ENCODE assay signal across 8 mouse cellular contexts in the genomic region with DNA sequence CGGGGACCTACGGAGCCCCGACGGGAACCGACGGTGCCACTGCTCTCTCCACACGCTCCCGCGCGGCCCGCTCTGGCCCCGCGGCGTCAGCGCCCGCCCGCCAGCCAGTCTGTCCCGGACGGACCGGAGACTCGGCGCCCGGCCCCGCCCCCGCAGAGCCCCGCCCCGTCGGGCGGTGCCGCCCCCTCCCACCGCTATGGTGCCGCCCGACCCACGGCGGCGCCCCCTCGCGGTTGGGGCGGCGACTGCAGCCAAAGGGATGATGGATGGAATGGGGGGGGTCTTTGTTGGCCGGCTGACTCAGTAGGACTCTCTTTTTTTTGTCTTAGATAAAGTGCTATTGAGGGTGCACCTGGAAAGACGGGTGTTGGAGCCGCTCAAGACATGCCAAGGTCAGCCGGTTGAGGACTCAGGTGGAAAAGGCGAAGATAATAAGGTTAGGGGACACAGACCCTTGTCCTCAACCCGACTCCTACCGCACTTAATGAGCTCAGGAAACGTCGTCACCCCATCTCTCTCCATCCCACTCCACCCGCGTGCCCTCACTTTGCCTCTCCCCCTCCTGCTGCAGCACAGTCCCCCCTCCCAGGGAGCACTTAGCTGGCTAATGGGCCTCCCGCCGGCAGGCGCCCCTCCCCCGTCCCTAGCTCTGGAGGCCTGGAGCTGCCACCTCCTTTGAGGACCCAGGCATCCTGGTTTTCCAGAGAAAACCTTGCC. TPM values are rescaled to one million over a fixed set of nuclear protein-coding genes. Genes with fewer than 3 reads are reported as not detected.
DNase-seq lines count a peak whose midpoint lies in the region; ATAC-seq and TF ChIP-seq lines count a peak whose summit lies in the region.

No protein-coding gene starts in this region.

- H3K4me2 ChIP-seq in heart, embryonic 16.5 days (ENCODE audit: low read depth, low read length): peak overlapping the region; percentile 63

- peak overlapping the region; percentile 76 for H3K4me3 ChIP-seq in embryonic fibroblast, embryonic 13.5 days (ENCODE audit: insufficient read depth, low read length)
- peak overlapping the region; percentile 61 for H3K4me3 ChIP-seq in heart, embryonic 16.5 days (ENCODE audit: low read length)

- H3K9me3 ChIP-seq in heart, embryonic 16.5 days (replicated peaks; ENCODE audit: control insufficient read depth, low read length): no peaks in the 10 kb centered on the region

- TF ChIP-seq CTCF in embryonic fibroblast, embryonic 13.5 days (IDR thresholded peaks at IDR 0.05; ENCODE audit: borderline replicate concordance, insufficient read depth, low read length): peak; percentile 35; the same call in 1 of the 2 replicates

- TF ChIP-seq POLR2A in embryonic fibroblast, embryonic 13.5 days (IDR thresholded peaks at IDR 0.05; ENCODE audit: low read depth, low read length): peak; percentile 81

- peaks cover 10% of the 10 kb centered on the region for H3K36me3 ChIP-seq in heart, embryonic 16.5 days (ENCODE audit: control insufficient read depth, insufficient read depth)

- peaks cover 11% of the 10 kb centered on the region; the same call in 1 of the 2 replicates for H3K4me1 ChIP-seq in embryonic fibroblast, embryonic 13.5 days (ENCODE audit: control insufficient read depth, insufficient read depth, low read length)
- H3K4me1 ChIP-seq in heart, embryonic 16.5 days (ENCODE audit: control insufficient read depth, insufficient read depth, low read length): peaks cover 34% of the 10 kb centered on the region

- peak; percentile 71 for ATAC-seq in heart, embryonic 16.5 days (replicated peaks; ENCODE audit: extremely low read depth, insufficient read depth, low FRiP score)
- peak; percentile 77 for ATAC-seq in megakaryocyte, adult 5-6 weeks (ENCODE audit: poor library complexity, severe bottlenecking)

- H3K27me3 ChIP-seq in heart, embryonic 16.5 days (ENCODE audit: control insufficient read depth, insufficient read depth, low read length): no peaks in the 10 kb centered on the region

- peak overlapping the region; percentile 76 for H3K9ac ChIP-seq in heart, embryonic 16.5 days (ENCODE audit: low read length)

- DNase-seq in B cell, adult 2 months: peak; percentile 83 to 88
- peak; percentile 92 for DNase-seq in NIH3T3 (ENCODE audit: low read depth)
- DNase-seq in kidney, postnatal 14 days: peak; percentile 89
- peak; percentile 54 to 68 for DNase-seq in spleen, postnatal 14 days (ENCODE audit: low spot score in 2 of 2)
- no peak for DNase-seq in layer of hippocampus, adult 8-10 months (ENCODE audit: low spot score in 2 of 2)

- under 1% methylated on average over 55 of the region's 55 CpGs for WGBS in heart, embryonic 16.5 days

- no peak overlapping the region for H3K27ac ChIP-seq in embryonic fibroblast, embryonic 13.5 days (ENCODE audit: insufficient read depth, low read length)
- H3K27ac ChIP-seq in heart, embryonic 16.5 days (ENCODE audit: low read length): peak overlapping the region; percentile 1

RNA-seq across cellular contexts. Expression of a gene that starts 4.9 kb away (rescaled TPM):
- 161 and 202 TPM in 2 replicates for polyA plus RNA-seq in embryonic fibroblast, embryonic 13.5 days (2011; ENCODE audit: insufficient read length, low read depth, missing spikeins)
- 68.9 and 104 TPM in 2 replicates for polyA plus RNA-seq in heart, embryonic 16.5 days (2015; fragmentation: Nextera tagmentation; extraction: Ambion mirVana)
- 54.3 and 63.8 TPM in 2 replicates for total RNA-seq in megakaryocyte, adult 5-6 weeks (2015)
- 43.8 and 45.2 TPM in 2 replicates for total RNA-seq in megakaryocyte, adult 5-6 weeks (2017)
- total RNA-seq in layer of hippocampus, adult 8-10 months (2022): 10 to 100 TPM; 55.4 to 81.1 (median 63.5) TPM

RNA-seq across cellular contexts. Expression of a gene that starts 6.4 kb away (rescaled TPM):
- polyA plus RNA-seq in embryonic fibroblast, embryonic 13.5 days (2011; ENCODE audit: insufficient read length, low read depth, missing spikeins): 56.2 and 69.3 TPM in 2 replicates
- 16.8 and 21.1 TPM in 2 replicates for polyA plus RNA-seq in heart, embryonic 16.5 days (2015; fragmentation: Nextera tagmentation; extraction: Ambion mirVana)
- 10.4 and 11.8 TPM in 2 replicates for total RNA-seq in megakaryocyte, adult 5-6 weeks (2015)
- total RNA-seq in megakaryocyte, adult 5-6 weeks (2017): 13.4 and 14.1 TPM in 2 replicates
- 10 to 100 TPM; 13.4 to 19.9 (median 18.0) TPM for total RNA-seq in layer of hippocampus, adult 8-10 months (2022)

RNA-seq across cellular contexts. Expression of a gene that starts 10.5 kb away (rescaled TPM):
- 35.9 and 37.0 TPM in 2 replicates for polyA plus RNA-seq in embryonic fibroblast, embryonic 13.5 days (2011; ENCODE audit: insufficient read length, low read depth, missing spikeins)
- polyA plus RNA-seq in heart, embryonic 16.5 days (2015; fragmentation: Nextera tagmentation; extraction: Ambion mirVana): 83.7 and 95.0 TPM in 2 replicates
- total RNA-seq in megakaryocyte, adult 5-6 weeks (2015): 127 and 145 TPM in 2 replicates
- 141 and 155 TPM in 2 replicates for total RNA-seq in megakaryocyte, adult 5-6 weeks (2017)
- 100 to 1,000 TPM in 1 of 4 experiments, 10 to 100 TPM in 3; 63.5 to 104 (median 83.1) TPM for total RNA-seq in layer of hippocampus, adult 8-10 months (2022)

RNA-seq across cellular contexts. Expression of a gene that starts 17.6 kb away (rescaled TPM):
- 24.5 and 29.6 TPM in 2 replicates for polyA plus RNA-seq in embryonic fibroblast, embryonic 13.5 days (2011; ENCODE audit: insufficient read length, low read depth, missing spikeins)
- polyA plus RNA-seq in heart, embryonic 16.5 days (2015; fragmentation: Nextera tagmentation; extraction: Ambion mirVana): 123 and 171 TPM in 2 replicates
- total RNA-seq in megakaryocyte, adult 5-6 weeks (2015): 7.8 and 8.0 TPM in 2 replicates
- 2.4 and 2.8 TPM in 2 replicates for total RNA-seq in megakaryocyte, adult 5-6 weeks (2017)
- 10 to 100 TPM; 80.4 to 93.8 (median 90.1) TPM for total RNA-seq in layer of hippocampus, adult 8-10 months (2022)

RNA-seq across cellular contexts. Expression of a gene that starts 22.5 kb away (rescaled TPM):
- 15.0 and 22.2 TPM in 2 replicates for polyA plus RNA-seq in embryonic fibroblast, embryonic 13.5 days (2011; ENCODE audit: insufficient read length, low read depth, missing spikeins)
- 40.3 and 44.1 TPM in 2 replicates for polyA plus RNA-seq in heart, embryonic 16.5 days (2015; fragmentation: Nextera tagmentation; extraction: Ambion mirVana)
- total RNA-seq in megakaryocyte, adult 5-6 weeks (2015): 19.5 and 23.0 TPM in 2 replicates
- total RNA-seq in megakaryocyte, adult 5-6 weeks (2017): 18.4 and 21.4 TPM in 2 replicates
- 10 to 100 TPM; 26.1 to 29.9 (median 29.5) TPM for total RNA-seq in layer of hippocampus, adult 8-10 months (2022)

Comparison
In these comparisons a context has a peak if more than half of its experiments do, and no peak if none do; other contexts are left out.
1. DNase-seq: peak in B cell, adult 2 months (2 of 2), NIH3T3 (single experiment), kidney, postnatal 14 days (single experiment) and spleen, postnatal 14 days (2 of 2); none in layer of hippocampus, adult 8-10 months (0 of 2).